9 mouse cellular contexts compared by ENCODE assay signal in the genomic region with DNA sequence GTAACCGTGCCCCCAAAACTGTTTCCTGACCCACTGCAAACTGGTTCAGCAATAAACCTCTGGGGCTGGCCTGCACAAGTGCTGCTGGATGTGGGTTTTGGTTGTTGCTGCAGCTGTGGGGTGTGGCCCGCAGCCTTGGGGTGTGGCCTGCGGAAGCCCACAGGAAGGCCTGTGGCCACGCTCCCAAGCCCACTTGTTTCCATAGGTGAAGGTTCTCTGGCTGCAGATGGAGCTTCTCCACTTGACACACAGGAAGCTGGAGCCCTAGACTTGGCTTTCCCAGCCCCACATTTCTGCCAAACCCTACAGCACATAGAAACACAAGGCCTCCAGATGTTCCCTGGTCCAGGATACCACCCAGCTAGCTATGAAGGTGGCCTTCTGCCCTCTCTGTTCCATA. TPM values are rescaled to one million over a fixed set of nuclear protein-coding genes. Genes with fewer than 3 reads are reported as not detected.
DNase-seq lines count a peak whose midpoint lies in the region; ATAC-seq and TF ChIP-seq lines count a peak whose summit lies in the region.
"Had no signal": no experiment of that assay in that cellular context is flagged by ENCODE, and none has a peak within 500 bp of the region (broad histone marks: within the 10 kb centered on the region; RNA-seq: fewer than 3 reads in every experiment).

No protein-coding gene starts in this region.

- H3K9me3 ChIP-seq in liver, embryonic 12.5 days (replicated peaks), result no peaks in the 10 kb centered on the region
- no peaks in the 10 kb centered on the region for H3K9me3 ChIP-seq in midbrain, postnatal 0 days (ENCODE audit: low read length)
- H3K9me3 ChIP-seq: liver, embryonic 15.5 days had no signal

- H3K27ac ChIP-seq in liver, embryonic 12.5 days, result no peak overlapping the region
- no peak overlapping the region for H3K27ac ChIP-seq in left cerebral cortex, adult 2 months
- no peak overlapping the region for H3K27ac ChIP-seq in midbrain, postnatal 0 days (ENCODE audit: low read depth, low read length)
- H3K27ac ChIP-seq: liver, embryonic 15.5 days had no signal

- no peaks in the 10 kb centered on the region for H3K27me3 ChIP-seq in liver, embryonic 12.5 days (replicated peaks)
- no peaks in the 10 kb centered on the region for H3K27me3 ChIP-seq in midbrain, postnatal 0 days (ENCODE audit: insufficient read depth, low read length)
- H3K27me3 ChIP-seq: liver, embryonic 15.5 days had no signal

- intact Hi-C loops in left cerebral cortex, adult 2 months (cut with DNase I), result no loop called here

- 47% methylated on average over 4 of the region's 4 CpGs for WGBS in liver, embryonic 12.5 days (ENCODE audit: insufficient replicate concordance)
- 92% methylated on average over 4 of the region's 4 CpGs for WGBS in midbrain, postnatal 0 days

- H3K4me2 ChIP-seq in liver, embryonic 12.5 days, result no peak overlapping the region
- no peak overlapping the region for H3K4me2 ChIP-seq in midbrain, postnatal 0 days (ENCODE audit: low read depth, low read length, poor library complexity, severe bottlenecking)
- H3K4me2 ChIP-seq: liver, embryonic 15.5 days had no signal

- no peak overlapping the region for H3K9ac ChIP-seq in liver, embryonic 12.5 days
- H3K9ac ChIP-seq in midbrain, postnatal 0 days (replicated peaks; ENCODE audit: low read length, poor library complexity, severe bottlenecking), result no peak overlapping the region
- H3K9ac ChIP-seq: liver, embryonic 15.5 days had no signal

- H3K4me3 ChIP-seq in liver, embryonic 12.5 days, result no peak overlapping the region
- H3K4me3 ChIP-seq in left cerebral cortex, adult 2 months, result no peak overlapping the region
- H3K4me3 ChIP-seq in midbrain, postnatal 0 days (ENCODE audit: low read depth, low read length), result no peak overlapping the region
- H3K4me3 ChIP-seq: liver, embryonic 15.5 days had no signal

- DNase-seq in liver, result peak; percentile 13
- peak; percentile 42 for DNase-seq in heart, adult 8-10 months (ENCODE audit: low spot score)
- DNase-seq in lung, postnatal 36 days, result peak; percentile 26
- peak; percentile 68 to 69 for DNase-seq in thymus, postnatal 10 days (ENCODE audit: low spot score in 2 of 2)
- no peak for DNase-seq in left cerebral cortex, adult 2 months (ENCODE audit: extremely low spot score in 1 of 2, low spot score in 2 of 2)
- no peak for DNase-seq in cerebellum, postnatal 36 days
- no peak for DNase-seq in midbrain, postnatal 0 days (ENCODE audit: low spot score)

- ATAC-seq in liver, embryonic 12.5 days, result no peak
- no peak for ATAC-seq in midbrain, postnatal 0 days (ENCODE audit: low FRiP score)

- TF ChIP-seq CTCF in left cerebral cortex, adult 2 months (IDR thresholded peaks at IDR 0.05), result no peak
- no peak for TF ChIP-seq CTCF in midbrain, postnatal 0 days (IDR thresholded peaks at IDR 0.05)

- 0 out of 2 replicates have a peak, but pooled peaks cover 2% of the 10 kb centered on the region for H3K4me1 ChIP-seq in liver, embryonic 12.5 days
- H3K4me1 ChIP-seq in midbrain, postnatal 0 days (ENCODE audit: insufficient read depth, low read length), result no peaks in the 10 kb centered on the region
- H3K4me1 ChIP-seq: liver, embryonic 15.5 days had no signal

- H3K36me3 ChIP-seq in liver, embryonic 12.5 days, result no peaks in the 10 kb centered on the region
- H3K36me3 ChIP-seq in midbrain, postnatal 0 days (ENCODE audit: insufficient read depth, low read length), result no peaks in the 10 kb centered on the region
- H3K36me3 ChIP-seq: liver, embryonic 15.5 days had no signal

RNA-seq across cellular contexts. Expression of a gene that starts 25.6 kb away (rescaled TPM):
- not detected in 2 replicates for polyA plus RNA-seq in liver, embryonic 12.5 days (2016; fragmentation: Nextera tagmentation; extraction: Ambion mirVana)
- total RNA-seq in heart, adult 8-10 months (2022), result not detected
- under 1 TPM in 1 of 2 experiments, not detected in 1; 0.05 TPM for total RNA-seq in left cerebral cortex, adult 2 months (2021)
- total RNA-seq in midbrain, postnatal 0 days (2014; rRNA removed), result 0.16 TPM in 1 of 2 replicates, not detected in the other
- 0.05 TPM in 1 of 2 replicates, not detected in the other for polyA plus RNA-seq in midbrain, postnatal 0 days (2015; fragmentation: Nextera tagmentation; extraction: Ambion mirVana)
- polyA plus RNA-seq: liver, embryonic 15.5 days had no signal

Comparison
In these comparisons a context has a peak if more than half of its experiments do, and no peak if none do; other contexts are left out.
1. DNase-seq: peak in liver (single experiment), heart, adult 8-10 months (single experiment), lung, postnatal 36 days (single experiment) and thymus, postnatal 10 days (2 of 2); none in left cerebral cortex, adult 2 months (0 of 2), cerebellum, postnatal 36 days (0 of 2) and midbrain, postnatal 0 days (single experiment).